Mouse (Mus musculus): Measurements from ENCODE around the gene Bud13. TPM values are rescaled to one million over a fixed set of nuclear protein-coding genes. Genes with fewer than 3 reads are reported as not detected.

Bud13 gene
- polyA plus RNA-seq, 1 experiment from 2014 or later = 29.9 TPM

Other genes starting within 250 kb of the Bud13 start
- gene Apoa1, start 54.4 kb upstream of the Bud13 start, polyA plus RNA-seq (2014; fragmentation: Nextera tagmentation; extraction: Ambion mirVana) = 0.98 and 1.1 TPM in 2 replicates
- not detected in 2 replicates for gene Apoc3, start 47.4 kb upstream of the Bud13 start, polyA plus RNA-seq (2014; fragmentation: Nextera tagmentation; extraction: Ambion mirVana)
- gene Apoa4, start 42.3 kb upstream of the Bud13 start, polyA plus RNA-seq (2014; fragmentation: Nextera tagmentation; extraction: Ambion mirVana) = not detected in 2 replicates
- not detected in 2 replicates for gene Apoa5, start 14.4 kb upstream of the Bud13 start, polyA plus RNA-seq (2014; fragmentation: Nextera tagmentation; extraction: Ambion mirVana)
- gene Zpr1, start 9.9 kb upstream of the Bud13 start, polyA plus RNA-seq (2014; fragmentation: Nextera tagmentation; extraction: Ambion mirVana) = 58.6 and 61.4 TPM in 2 replicates
- gene 4931429L15Rik, start 37.0 kb downstream of the Bud13 start, polyA plus RNA-seq (2014; fragmentation: Nextera tagmentation; extraction: Ambion mirVana) = not detected in 2 replicates

Data from forebrain, embryonic 11.5 days (tissue).